Mouse (Mus musculus): ENCODE data around the gene Hist1h2bg. TPM values are rescaled to one million over a fixed set of nuclear protein-coding genes. Genes with fewer than 3 reads are reported as not detected.

Hist1h2bg gene
- polyA plus RNA-seq, 1 experiment, result 35.1 TPM

Other genes with a start within 250 kb of the Hist1h2bg start
- gene Zfp322a, start 202.2 kb upstream of the Hist1h2bg start, polyA plus RNA-seq (2012; rRNA removed), result 6.0 and 6.7 TPM in 2 replicates
- 3.8 and 4.4 TPM in 2 replicates for gene Abt1, start 147.5 kb upstream of the Hist1h2bg start, polyA plus RNA-seq (2012; rRNA removed)
- gene Btn1a1, start 105.5 kb upstream of the Hist1h2bg start, polyA plus RNA-seq (2012; rRNA removed), result 1.8 and 2.0 TPM in 2 replicates
- not detected in 2 replicates for gene Btn2a2, start 82.5 kb upstream of the Hist1h2bg start, polyA plus RNA-seq (2012; rRNA removed)
- 20.0 and 22.7 TPM in 2 replicates for gene Hist1h4h, start 40.3 kb upstream of the Hist1h2bg start, polyA plus RNA-seq (2012; rRNA removed)
- 254 and 365 TPM in 2 replicates for gene Hist1h2af, start 37.5 kb upstream of the Hist1h2bg start, polyA plus RNA-seq (2012; rRNA removed)
- 40.7 and 47.0 TPM in 2 replicates for gene Hist1h3g, start 36.0 kb upstream of the Hist1h2bg start, polyA plus RNA-seq (2012; rRNA removed)
- gene Hist1h2bh, start 28.0 kb upstream of the Hist1h2bg start, polyA plus RNA-seq (2012; rRNA removed), result 6.3 and 6.5 TPM in 2 replicates
- 4.4 and 4.5 TPM in 2 replicates for gene Hist1h3f, start 27.3 kb upstream of the Hist1h2bg start, polyA plus RNA-seq (2012; rRNA removed)
- gene Hist1h4f, start 19.7 kb upstream of the Hist1h2bg start, polyA plus RNA-seq (2012; rRNA removed), result 19.0 and 21.1 TPM in 2 replicates
- 0.66 and 0.96 TPM in 2 replicates for gene Hist1h1d, start 18.1 kb upstream of the Hist1h2bg start, polyA plus RNA-seq (2012; rRNA removed)
- 24.2 and 24.8 TPM in 2 replicates for gene Hist1h3e, start 9.0 kb upstream of the Hist1h2bg start, polyA plus RNA-seq (2012; rRNA removed)
- 11.7 and 13.2 TPM in 2 replicates for gene Hist1h2ae, start 176 bp upstream of the Hist1h2bg start, polyA plus RNA-seq (2012; rRNA removed)
- gene Hist1h2bf, start 2.8 kb downstream of the Hist1h2bg start, polyA plus RNA-seq (2012; rRNA removed), result 12.1 and 12.6 TPM in 2 replicates
- gene Hist1h2ad, start 3.0 kb downstream of the Hist1h2bg start, polyA plus RNA-seq (2012; rRNA removed), result 8.7 and 8.8 TPM in 2 replicates
- 19.8 and 22.5 TPM in 2 replicates for gene Hist1h3d, start 4.4 kb downstream of the Hist1h2bg start, polyA plus RNA-seq (2012; rRNA removed)
- gene Hist1h4d, start 10.2 kb downstream of the Hist1h2bg start, polyA plus RNA-seq (2012; rRNA removed), result 7.9 and 8.2 TPM in 2 replicates
- gene Hist1h2be, start 49.7 kb downstream of the Hist1h2bg start, polyA plus RNA-seq (2012; rRNA removed), result 2.9 and 3.1 TPM in 2 replicates
- gene Hist1h1e, start 51.2 kb downstream of the Hist1h2bg start, polyA plus RNA-seq (2012; rRNA removed), result 7.8 and 10.5 TPM in 2 replicates
- 1.2 and 1.3 TPM in 2 replicates for gene Hist1h2ac, start 112.6 kb downstream of the Hist1h2bg start, polyA plus RNA-seq (2012; rRNA removed)
- gene Hist1h2bc, start 112.8 kb downstream of the Hist1h2bg start, polyA plus RNA-seq (2012; rRNA removed), result 75.9 and 78.5 TPM in 2 replicates
- 0.13 TPM in 1 of 2 replicates, not detected in the other for gene Hist1h1t, start 124.4 kb downstream of the Hist1h2bg start, polyA plus RNA-seq (2012; rRNA removed)
- 5.9 TPM in 2 replicates for gene Hist1h4c, start 127.1 kb downstream of the Hist1h2bg start, polyA plus RNA-seq (2012; rRNA removed)
- gene Hfe, start 139.5 kb downstream of the Hist1h2bg start, polyA plus RNA-seq (2012; rRNA removed), result 2.5 and 4.1 TPM in 2 replicates
- gene Hist1h1c, start 167.4 kb downstream of the Hist1h2bg start, polyA plus RNA-seq (2012; rRNA removed), result 41.5 and 49.3 TPM in 2 replicates
- gene Hist1h3c, start 174.2 kb downstream of the Hist1h2bg start, polyA plus RNA-seq (2012; rRNA removed), result 38.4 and 43.0 TPM in 2 replicates
- 15.4 and 18.8 TPM in 2 replicates for gene Hist1h2bb, start 175.3 kb downstream of the Hist1h2bg start, polyA plus RNA-seq (2012; rRNA removed)
- 38.0 and 42.8 TPM in 2 replicates for gene Hist1h2ab, start 179.7 kb downstream of the Hist1h2bg start, polyA plus RNA-seq (2012; rRNA removed)
- 36.3 and 37.0 TPM in 2 replicates for gene Hist1h3b, start 180.9 kb downstream of the Hist1h2bg start, polyA plus RNA-seq (2012; rRNA removed)
- 20.1 and 25.1 TPM in 2 replicates for gene Hist1h4b, start 185.6 kb downstream of the Hist1h2bg start, polyA plus RNA-seq (2012; rRNA removed)
- 10.7 and 12.1 TPM in 2 replicates for gene Hist1h4a, start 189.8 kb downstream of the Hist1h2bg start, polyA plus RNA-seq (2012; rRNA removed)
- gene Hist1h3a, start 191.0 kb downstream of the Hist1h2bg start, polyA plus RNA-seq (2012; rRNA removed), result 32.0 and 44.7 TPM in 2 replicates
- gene Hist1h1a, start 192.3 kb downstream of the Hist1h2bg start, polyA plus RNA-seq (2012; rRNA removed), result 13.8 and 15.6 TPM in 2 replicates
- gene Trim38, start 198.5 kb downstream of the Hist1h2bg start, polyA plus RNA-seq (2012; rRNA removed), result 0.01 and 0.02 TPM in 2 replicates
- gene Slc17a2, start 235.6 kb downstream of the Hist1h2bg start, polyA plus RNA-seq (2012; rRNA removed), result 0.92 and 1.1 TPM in 2 replicates

All from liver, embryonic 14 days (tissue).